Mouse (Mus musculus) ovary, postnatal 36 days (tissue): Measurements from ENCODE around the gene Gm7876.
"Not testable (repeated sequence)": the region's sequence is repeated elsewhere in the genome, so short reads cannot be mapped to it uniquely, and the experiment has no call there.

ENCODE experiments used
- DNase-seq: peaks from one replicate; pipeline ENCODE4 v3.0.0; 2022; ENCODE audit warnings: low spot score, mixed read lengths

The Gm7876 gene

GRCm38 (mm10) chr14:4708938-4709337 is at the start of gene Gm7876:
TSS of gene Gm7876 (plus strand) at chr14:4709238.
- DNase-seq = not testable (repeated sequence)

- DNase-seq = not testable (repeated sequence)
These were observed 45.1 kb upstream of the Gm7876 start, which contains the start of gene Gm3239 for GRCm38 (mm10) chr14:4663892-4664291. TSS of gene Gm3239 (plus strand) at chr14:4664192.

GRCm38 (mm10) chr14:4726038-4726880 is 17.2 kb downstream of the Gm7876 start, which contains the start of gene Gm3252:
TSS of gene Gm3252 (plus strand) at chr14:4726775.
- not testable (repeated sequence) for DNase-seq
